Mouse (Mus musculus) heart, postnatal 0 days (tissue): ENCODE measurements at regions not wholly inside any gene's neighbourhood (a gene's known extent, or its start where the extent isn't known, plus 50 kb on each side); places are given as distances from the start of the nearest gene placed in this dataset.

ENCODE experiments used
- ATAC-seq: fragments of 200-750 bp; cut with Nextera tagmentation; 2 replicates; pipeline ENCODE4 v1.8.0; 2017; ENCODE audit warnings: low read depth, moderate number of reproducible peaks, moderate library complexity; ENCODE audit not compliant: insufficient read depth
- DNase-seq: peaks from one replicate; pipeline ENCODE4 v3.0.0-alpha.2; 2016; ENCODE audit warnings: low spot score
- H3K27ac ChIP-seq: fragments of 300-500 bp; sonication (generic); 2 replicates; pipeline ENCODE4 v1.5.1; 2014; ENCODE audit warnings: low read depth, mild to moderate bottlenecking
- H3K27me3 ChIP-seq: fragments of 300-500 bp; sonication (generic); 2 replicates; pipeline ENCODE4 v1.6.1; 2014; ENCODE audit warnings: low read length, mixed read lengths; ENCODE audit not compliant: control insufficient read depth, insufficient read depth
- H3K36me3 ChIP-seq: fragments of 300-500 bp; sonication (generic); replicated peaks from 2 replicates; pipeline ENCODE4 v1.6.1; 2014; ENCODE audit warnings: low read length, mixed read lengths; ENCODE audit not compliant: control insufficient read depth, insufficient read depth
- H3K4me1 ChIP-seq: fragments of 300-500 bp; sonication (generic); 2 replicates; pipeline ENCODE4 v1.6.1; 2014; ENCODE audit warnings: antibody characterized with exemption; ENCODE audit not compliant: control insufficient read depth, insufficient read depth
- H3K4me2 ChIP-seq: fragments of 300-500 bp; sonication (generic); 2 replicates; pipeline ENCODE4 v1.6.1; 2014; ENCODE audit warnings: low read depth, mild to moderate bottlenecking, low read length, moderate library complexity
- H3K4me3 ChIP-seq: fragments of 300-500 bp; sonication (generic); 2 replicates; pipeline ENCODE4 v1.5.1; 2014; ENCODE audit warnings: low read depth, low read length
- H3K9ac ChIP-seq: fragments of 300-500 bp; sonication (generic); replicated peaks from 2 replicates; pipeline ENCODE4 v1.6.1; 2014; ENCODE audit warnings: low read depth, low read length, mixed read lengths
- H3K9me3 ChIP-seq: fragments of 300-500 bp; sonication (generic); replicated peaks from 2 replicates; pipeline ENCODE4 v1.6.1; 2016; ENCODE audit warnings: low read length; ENCODE audit not compliant: control insufficient read depth
- CTCF ChIP-seq: IDR thresholded peaks from 2 replicates; pipeline ENCODE4 v1.5.1; 2016; ENCODE audit warnings: antibody characterized with exemption, control low read depth, low read depth
- EP300 ChIP-seq: IDR thresholded peaks from 2 replicates; pipeline ENCODE4 v1.6.1; 2016; ENCODE audit warnings: antibody characterized with exemption, low read depth
- WGBS: fragments of 180-500 bp; shearing (Covaris S2); extraction: QIAGEN DNeasy Blood & Tissue Kit; methylation state at CpG from one replicate; pipeline ENCODE4 v1.1.7; 2014; 5-methylcytosine and 5-hydroxymethylcytosine counted together

DNA sequence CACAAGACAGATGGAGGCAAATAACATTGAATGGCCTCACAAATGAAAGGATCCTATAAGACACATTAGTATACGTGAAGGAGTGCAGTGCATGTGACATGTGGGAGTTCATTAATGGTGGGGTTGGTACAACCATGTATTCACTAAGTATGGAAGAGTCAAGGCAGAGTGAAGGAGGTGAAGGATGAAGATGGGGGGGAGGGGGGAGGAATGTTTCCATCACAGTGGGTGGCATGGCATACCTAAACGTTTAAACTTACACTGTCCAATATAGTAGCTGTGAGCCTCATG, 386.5 kb upstream of the Pik3r1 start:
- no peaks in the 10 kb centered on the region for H3K4me1 ChIP-seq
- TF ChIP-seq EP300, result no peak
- no peak for TF ChIP-seq CTCF
- H3K27ac ChIP-seq, result no peak overlapping the region
- ATAC-seq (no peak), DNase-seq (no peak)
- H3K4me2 ChIP-seq, result no peak overlapping the region
- H3K9ac ChIP-seq, result no peak overlapping the region
- no peaks in the 10 kb centered on the region for H3K9me3 ChIP-seq
- H3K4me3 ChIP-seq, result no peak overlapping the region
- no peaks in the 10 kb centered on the region for H3K27me3 ChIP-seq
- no peaks in the 10 kb centered on the region for H3K36me3 ChIP-seq
- 57% methylated on average over 2 of the region's 2 CpGs for WGBS

DNA sequence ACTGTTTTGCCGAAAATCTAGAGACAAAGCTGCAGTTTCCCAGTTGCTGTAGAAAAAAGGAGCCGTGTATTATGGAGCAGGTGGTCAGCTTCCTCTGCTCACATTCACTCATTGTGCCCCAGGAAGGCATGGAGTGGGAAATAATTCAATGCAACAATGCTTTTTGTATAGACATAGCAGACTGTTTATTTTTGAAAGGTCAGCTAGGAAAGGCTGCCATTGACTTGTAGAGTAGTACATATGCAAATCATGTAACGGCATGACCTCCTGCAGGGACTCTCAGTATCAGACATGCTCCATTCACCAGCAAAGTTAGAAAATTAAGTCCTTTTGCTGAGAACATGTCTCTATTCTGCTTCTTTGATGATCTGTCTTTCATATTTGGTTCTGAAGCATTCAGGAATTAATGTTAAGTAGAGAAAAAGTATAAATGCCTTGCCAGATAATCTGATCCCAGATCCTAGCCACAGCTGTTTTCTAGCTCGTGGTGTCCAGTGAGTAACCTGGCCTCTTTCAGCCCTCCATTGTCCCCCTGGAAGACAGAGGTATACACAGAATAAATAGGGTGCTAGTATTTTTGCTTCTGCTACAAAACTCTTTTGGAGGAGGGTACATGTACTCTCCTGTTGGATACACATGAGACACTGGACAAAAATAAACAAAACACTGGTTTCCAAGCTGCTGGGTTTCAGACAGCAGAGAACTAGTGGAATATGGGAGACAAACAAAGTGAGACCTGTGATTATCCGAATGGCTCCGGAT, 389.5 kb upstream of the Pik3r1 start:
- Histone ChIP-seq H3K9me3 (no peaks in the 10 kb centered on the region), H3K4me3 (no peak overlapping the region), H3K36me3 (no peaks in the 10 kb centered on the region), H3K27me3 (no peaks in the 10 kb centered on the region), H3K4me2 (no peak overlapping the region), H3K4me1 (no peaks in the 10 kb centered on the region), H3K9ac (no peak overlapping the region), H3K27ac (no peak overlapping the region)
- ATAC-seq, result no peak
- no peak for DNase-seq
- WGBS, result 71% methylated on average over 6 of the region's 6 CpGs
- TF ChIP-seq EP300 (no peak), CTCF (no peak)

DNA sequence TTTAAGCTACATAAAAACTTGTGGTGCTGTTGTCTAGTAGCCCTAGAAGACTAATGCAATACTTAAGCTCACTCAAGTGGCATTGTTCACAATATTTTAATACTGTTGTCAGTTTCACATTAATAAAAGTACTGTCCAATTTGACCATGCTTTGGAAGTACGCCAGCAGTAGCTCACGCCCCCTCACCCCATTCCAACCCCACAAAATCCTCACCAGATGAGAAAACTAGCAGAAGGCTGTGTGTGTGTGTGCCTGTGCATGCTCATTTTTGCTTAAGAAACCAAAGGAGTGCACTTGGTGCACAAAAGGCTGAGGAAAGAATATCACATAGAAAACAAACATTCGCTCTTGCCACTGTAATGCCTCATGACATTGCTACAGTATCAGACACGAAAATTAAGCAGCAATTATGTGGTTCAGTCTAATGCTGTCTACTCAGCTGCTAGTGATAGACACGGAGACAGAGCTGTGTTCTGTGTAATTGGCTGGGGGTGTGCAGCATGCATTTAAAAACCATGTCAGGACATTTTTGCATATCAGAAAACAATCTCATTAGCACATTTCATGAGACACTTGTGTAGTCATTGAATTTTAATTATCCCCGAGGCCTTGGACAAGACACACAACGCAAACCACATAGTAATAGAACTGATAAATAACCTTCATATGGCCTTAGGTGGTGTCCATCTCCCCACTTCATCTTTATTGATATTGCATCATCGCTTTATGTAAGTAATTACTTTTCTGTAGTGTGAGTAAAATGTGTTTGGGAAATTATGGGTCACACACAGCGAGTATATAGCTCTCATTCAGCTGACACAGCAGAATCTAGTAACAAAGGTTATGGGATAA, 405.6 kb upstream of the Pik3r1 start:
- no peak overlapping the region for H3K9ac ChIP-seq
- DNase-seq, result no peak
- no peaks in the 10 kb centered on the region for H3K36me3 ChIP-seq
- H3K4me1 ChIP-seq, result no peaks in the 10 kb centered on the region
- H3K4me3 ChIP-seq, result no peak overlapping the region
- no peak for TF ChIP-seq EP300
- no peak for TF ChIP-seq CTCF
- no peak overlapping the region for H3K27ac ChIP-seq
- H3K27me3 ChIP-seq, result no peaks in the 10 kb centered on the region
- ATAC-seq, result no peak
- no peaks in the 10 kb centered on the region for H3K9me3 ChIP-seq
- no peak overlapping the region for H3K4me2 ChIP-seq
- 81% methylated on average over 9 of the region's 9 CpGs for WGBS

DNA sequence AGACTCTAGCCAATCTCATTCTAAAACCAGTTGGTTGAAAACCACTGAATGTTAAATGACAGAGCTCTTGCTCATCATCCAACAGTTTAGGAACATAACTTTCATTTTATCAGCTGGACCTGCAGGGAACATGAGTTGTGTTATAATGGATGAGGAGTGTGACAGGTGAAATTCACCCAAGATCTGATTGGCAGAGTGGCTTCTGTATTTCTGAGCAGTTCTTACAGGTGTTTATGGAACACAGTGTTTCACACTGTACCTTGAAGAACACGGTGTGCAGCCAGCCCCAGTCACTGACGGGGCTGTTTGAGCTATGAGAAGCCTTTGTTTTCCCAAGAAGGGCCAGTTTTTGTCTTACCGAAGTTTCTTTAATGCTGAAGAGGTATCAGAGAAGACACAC, 406.4 kb upstream of the Pik3r1 start:
- Histone ChIP-seq H3K9ac (no peak overlapping the region), H3K36me3 (no peaks in the 10 kb centered on the region), H3K27me3 (no peaks in the 10 kb centered on the region), H3K27ac (no peak overlapping the region), H3K4me1 (no peaks in the 10 kb centered on the region), H3K4me2 (no peak overlapping the region), H3K4me3 (no peak overlapping the region), H3K9me3 (no peaks in the 10 kb centered on the region)
- ATAC-seq (no peak), DNase-seq (no peak)
- 86% methylated on average over 3 of the region's 3 CpGs for WGBS
- TF ChIP-seq EP300, result no peak
- TF ChIP-seq CTCF, result no peak

DNA sequence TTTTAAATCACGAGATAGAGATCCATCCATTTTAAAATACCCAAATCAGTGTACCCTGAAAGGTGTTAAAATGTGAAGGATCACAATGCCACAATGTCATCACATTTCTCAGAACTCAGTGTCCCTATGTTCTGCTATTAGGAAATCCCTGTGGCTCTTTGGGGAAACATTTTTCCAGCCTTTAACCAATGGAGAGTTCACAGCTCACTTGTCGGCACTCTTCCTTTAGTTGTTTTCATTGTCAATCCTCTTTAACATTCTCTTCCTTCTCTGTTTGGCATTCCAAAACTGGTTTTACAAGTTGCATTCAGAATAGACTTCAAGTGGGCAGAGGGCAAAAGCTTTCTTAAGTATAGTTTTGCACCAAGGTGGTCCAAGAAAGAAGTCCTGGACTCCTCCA, 406.9 kb upstream of the Pik3r1 start:
- TF ChIP-seq EP300, result no peak
- TF ChIP-seq CTCF, result no peak
- Histone ChIP-seq H3K9me3 (no peaks in the 10 kb centered on the region), H3K9ac (no peak overlapping the region), H3K4me1 (no peaks in the 10 kb centered on the region), H3K27ac (no peak overlapping the region), H3K27me3 (no peaks in the 10 kb centered on the region), H3K36me3 (no peaks in the 10 kb centered on the region), H3K4me2 (no peak overlapping the region), H3K4me3 (no peak overlapping the region)
- WGBS, result 80% methylated on average over 2 of the region's 2 CpGs
- ATAC-seq (no peak), DNase-seq (no peak)

DNA sequence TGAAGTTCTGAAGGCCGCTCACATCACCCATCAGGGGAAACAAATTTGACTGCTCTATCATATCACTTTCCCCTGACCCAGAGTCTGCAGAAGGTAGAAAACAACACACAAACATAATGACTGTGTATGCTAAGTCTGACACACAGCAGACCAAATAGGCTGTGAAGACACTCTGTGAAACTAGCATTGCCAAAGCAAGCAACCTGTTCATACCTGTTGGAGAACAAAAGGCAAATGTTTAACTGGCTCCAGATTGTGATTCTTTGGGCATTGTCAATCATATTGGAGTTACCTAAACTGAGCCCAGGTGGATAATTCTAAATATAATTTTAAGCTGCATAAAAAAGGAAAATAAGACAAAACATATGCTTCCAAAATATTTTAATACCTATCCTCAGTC, 407.4 kb upstream of the Pik3r1 start:
- Histone ChIP-seq H3K4me3 (no peak overlapping the region), H3K9ac (no peak overlapping the region), H3K4me2 (no peak overlapping the region), H3K27me3 (no peaks in the 10 kb centered on the region), H3K27ac (no peak overlapping the region), H3K9me3 (no peaks in the 10 kb centered on the region), H3K36me3 (no peaks in the 10 kb centered on the region), H3K4me1 (no peaks in the 10 kb centered on the region)
- DNase-seq, result no peak
- TF ChIP-seq EP300, result no peak
- no peak for TF ChIP-seq CTCF
- no peak for ATAC-seq
- 97% methylated on average over 1 of the region's 1 CpGs for WGBS
